Mouse (Mus musculus) brain, embryonic 14.5 days (tissue): ENCODE results near the gene Mapk1ip1l.

Experiments used
- CTCF ChIP-seq: fragments of 200-500 bp; IDR thresholded peaks from 2 replicates; pipeline ENCODE4 v1.5.1; 2012; ENCODE audit warnings: inconsistent platforms, mild to moderate bottlenecking, moderate library complexity, borderline replicate concordance; ENCODE audit not compliant: insufficient read depth, insufficient read length; ENCODE audit errors: extremely low read depth
- POLR2A ChIP-seq: fragments of 200-500 bp; IDR thresholded peaks from 2 replicates; pipeline ENCODE4 v1.6.1; 2012; ENCODE audit warnings: mild to moderate bottlenecking, inconsistent platforms, borderline replicate concordance; ENCODE audit not compliant: poor library complexity, insufficient read depth, insufficient read length, severe bottlenecking; ENCODE audit errors: extremely low read depth

DNA sequence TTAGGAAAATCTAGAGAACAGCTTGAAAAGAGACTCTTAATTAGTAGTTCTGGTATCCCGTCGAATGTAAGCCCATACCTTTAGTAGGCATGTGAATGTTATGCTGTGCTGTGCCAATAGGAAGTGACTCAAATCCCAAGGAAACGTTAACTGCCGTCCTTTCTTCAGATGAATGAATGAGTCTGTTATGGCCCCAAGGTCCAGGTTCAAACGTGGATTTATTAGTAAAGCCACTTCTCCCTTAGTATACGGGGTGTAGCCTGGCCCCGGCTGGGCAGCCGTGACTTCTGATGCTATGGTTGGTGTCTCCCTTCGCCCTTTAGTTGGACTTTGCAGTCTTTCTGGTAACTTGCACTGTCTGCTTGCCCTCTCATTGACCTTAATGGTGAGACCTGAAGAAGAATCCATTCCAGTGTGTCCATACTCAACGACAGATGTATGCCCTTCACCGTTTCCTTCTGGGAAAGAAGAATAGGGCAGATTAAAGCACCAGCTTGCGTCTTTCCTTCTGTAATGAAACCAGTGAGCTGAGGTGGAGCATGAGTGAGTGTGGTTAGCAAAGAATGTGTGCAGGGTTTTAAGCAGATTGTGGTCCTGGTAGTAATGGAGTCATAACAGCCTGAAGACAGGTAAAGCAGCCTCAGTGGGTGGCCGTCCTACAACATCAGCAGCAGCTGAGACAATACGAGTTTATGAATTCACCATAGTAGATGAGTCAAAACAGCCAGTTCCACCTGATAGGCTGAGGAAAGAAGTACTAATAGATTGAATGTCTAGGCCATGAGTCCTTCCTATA, 5.0 kb downstream of the Mapk1ip1l start:
- TF ChIP-seq CTCF (no peak), POLR2A (no peak)
